Mouse (Mus musculus): ENCODE results near the gene Hdac9.

DNA sequence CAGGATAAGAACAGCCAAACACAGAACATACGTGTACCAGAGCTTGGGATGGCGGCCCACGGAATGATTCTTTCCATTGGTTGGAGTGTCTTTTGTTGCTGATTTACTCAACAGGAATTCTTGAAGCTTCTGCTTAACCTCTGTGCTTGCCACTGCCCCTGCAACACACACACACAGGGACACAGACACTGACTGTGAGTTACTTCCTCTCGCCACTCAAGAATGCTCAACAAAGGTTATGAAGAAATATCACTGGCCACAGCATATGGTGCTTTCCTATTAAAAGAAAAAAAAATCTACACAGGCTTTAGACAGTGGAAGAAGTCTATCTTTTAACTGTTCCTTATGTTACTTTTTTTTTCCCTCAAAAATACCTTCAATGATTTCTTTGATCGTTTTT lies 485.1 kb downstream of the Hdac9 start:
- TF ChIP-seq CTCF (IDR thresholded peaks at IDR 0.05; ENCODE audit: low read depth): no peak
- no peak for TF ChIP-seq EP300 (optimal IDR thresholded peaks at IDR 0.05)

Data from stomach, postnatal 0 days (tissue).